Mouse (Mus musculus): ENCODE data around the gene Coro1b.

The Coro1b gene

GRCm38 (mm10) chr19:4136463-4136862 is 12.0 kb upstream of the Coro1b start:
- in situ Hi-C loops (cut with MboI; ENCODE audit: low pct_unique_long_range_greater_than_20kb in 1 of 2, low sequenced_read_pairs in 2 of 2, unreplicated experiment in 1 of 2) = no loop called here

- in situ Hi-C loops (cut with MboI; ENCODE audit: low pct_unique_long_range_greater_than_20kb in 1 of 2, low sequenced_read_pairs in 2 of 2, unreplicated experiment in 1 of 2) = no loop called here
These were observed 10.5 kb upstream of the Coro1b start for GRCm38 (mm10) chr19:4137913-4138312.

- in situ Hi-C loops (cut with MboI; ENCODE audit: low pct_unique_long_range_greater_than_20kb in 1 of 2, low sequenced_read_pairs in 2 of 2, unreplicated experiment in 1 of 2) = no loop called here
These were observed 9.0 kb upstream of the Coro1b start, which contains the start of gene Gpr152 for GRCm38 (mm10) chr19:4139446-4139845. Gene Gpr152, plus strand, starts transcription at chr19:4139787.

GRCm38 (mm10) chr19:4140147-4140546 is 8.3 kb upstream of the Coro1b start:
- in situ Hi-C loops (cut with MboI; ENCODE audit: low pct_unique_long_range_greater_than_20kb in 1 of 2, low sequenced_read_pairs in 2 of 2, unreplicated experiment in 1 of 2) = no loop called here

GRCm38 (mm10) chr19:4142416-4143173 is 5.8 kb upstream of the Coro1b start:
- in situ Hi-C loops (cut with MboI; ENCODE audit: low pct_unique_long_range_greater_than_20kb in 1 of 2, low sequenced_read_pairs in 2 of 2, unreplicated experiment in 1 of 2) = no loop called here

GRCm38 (mm10) chr19:4143759-4144268 is 4.6 kb upstream of the Coro1b start, which contains the start of gene Cabp4:
Gene Cabp4, minus strand, starts transcription at chr19:4144033.
- in situ Hi-C loops (cut with MboI; ENCODE audit: low pct_unique_long_range_greater_than_20kb in 1 of 2, low sequenced_read_pairs in 2 of 2, unreplicated experiment in 1 of 2) = no loop called here

GRCm38 (mm10) chr19:4144550-4145498 is 3.6 kb upstream of the Coro1b start:
- in situ Hi-C loops (cut with MboI; ENCODE audit: low pct_unique_long_range_greater_than_20kb in 1 of 2, low sequenced_read_pairs in 2 of 2, unreplicated experiment in 1 of 2) = no loop called here

GRCm38 (mm10) chr19:4145936-4146335 is 2.5 kb upstream of the Coro1b start:
- in situ Hi-C loops (cut with MboI; ENCODE audit: low pct_unique_long_range_greater_than_20kb in 1 of 2, low sequenced_read_pairs in 2 of 2, unreplicated experiment in 1 of 2) = no loop called here

GRCm38 (mm10) chr19:4146366-4147021 is 1.9 kb upstream of the Coro1b start:
- in situ Hi-C loops (cut with MboI; ENCODE audit: low pct_unique_long_range_greater_than_20kb in 1 of 2, low sequenced_read_pairs in 2 of 2, unreplicated experiment in 1 of 2) = no loop called here

GRCm38 (mm10) chr19:4147022-4147405 is 1.4 kb upstream of the Coro1b start:
- in situ Hi-C loops (cut with MboI; ENCODE audit: low pct_unique_long_range_greater_than_20kb in 1 of 2, low sequenced_read_pairs in 2 of 2, unreplicated experiment in 1 of 2) = no loop called here

GRCm38 (mm10) chr19:4147782-4148490 is 483 bp upstream of the Coro1b start:
- in situ Hi-C loops (cut with MboI; ENCODE audit: low pct_unique_long_range_greater_than_20kb in 1 of 2, low sequenced_read_pairs in 2 of 2, unreplicated experiment in 1 of 2) = no loop called here

- in situ Hi-C loops (cut with MboI; ENCODE audit: low pct_unique_long_range_greater_than_20kb in 1 of 2, low sequenced_read_pairs in 2 of 2, unreplicated experiment in 1 of 2) = no loop called here
These were observed 400 bp downstream of the Coro1b start for GRCm38 (mm10) chr19:4148819-4149218.

- in situ Hi-C loops (cut with MboI; ENCODE audit: low pct_unique_long_range_greater_than_20kb in 1 of 2, low sequenced_read_pairs in 2 of 2, unreplicated experiment in 1 of 2) = no loop called here
These were observed 864 bp downstream of the Coro1b start for GRCm38 (mm10) chr19:4149283-4149682.

- in situ Hi-C loops (cut with MboI; ENCODE audit: low pct_unique_long_range_greater_than_20kb in 1 of 2, low sequenced_read_pairs in 2 of 2, unreplicated experiment in 1 of 2) = no loop called here
These were observed 1.5 kb downstream of the Coro1b start for GRCm38 (mm10) chr19:4149764-4150461.

- in situ Hi-C loops (cut with MboI; ENCODE audit: low pct_unique_long_range_greater_than_20kb in 1 of 2, low sequenced_read_pairs in 2 of 2, unreplicated experiment in 1 of 2) = no loop called here
These were observed 2.4 kb downstream of the Coro1b start for GRCm38 (mm10) chr19:4150567-4151487.

GRCm38 (mm10) chr19:4151488-4151860 is 3.1 kb downstream of the Coro1b start:
- in situ Hi-C loops (cut with MboI; ENCODE audit: low pct_unique_long_range_greater_than_20kb in 1 of 2, low sequenced_read_pairs in 2 of 2, unreplicated experiment in 1 of 2) = no loop called here

GRCm38 (mm10) chr19:4151898-4152297 is 3.5 kb downstream of the Coro1b start:
- in situ Hi-C loops (cut with MboI; ENCODE audit: low pct_unique_long_range_greater_than_20kb in 1 of 2, low sequenced_read_pairs in 2 of 2, unreplicated experiment in 1 of 2) = no loop called here

All from mouse embryonic stem cell (cell line).